Mouse (Mus musculus) colon, adult 2 months (tissue): ENCODE results near the gene Ptgr2. TPM values are rescaled to one million over a fixed set of nuclear protein-coding genes. Genes with fewer than 3 reads are reported as not detected.

Experiments
- polyA plus RNA-seq: library from polyadenylated mRNA; depleted of rRNA; stranded (reverse); fragments of >200 nt; gene quantifications from 2 replicates; pipeline ENCODE4 v1.2.3, GENCODE M21; 2012; rRNA removed

The Ptgr2 gene
- 6.3 and 7.1 TPM in 2 replicates for polyA plus RNA-seq

GRCm38 (mm10) chr12:84284885-84285592 lies at the start of gene Ptgr2:
TSS of gene Ptgr2 (plus strand) at chr12:84285232.

GRCm38 (mm10) chr12:84316721-84317621 lies 31.9 kb downstream of the Ptgr2 start, which contains the start of gene Zfp410:
TSS of gene Zfp410 (plus strand) at chr12:84316852.

GRCm38 (mm10) chr12:84361555-84362489 lies 76.8 kb downstream of the Ptgr2 start, which contains the start of the genes Coq6 and Fam161b:
TSS of gene Coq6 (plus strand) at chr12:84361657.
TSS of gene Fam161b (minus strand) at chr12:84361833.

Other genes starting within 250 kb of the Ptgr2 start
- 6.1 and 10.8 TPM in 2 replicates for gene Acot4, start 246.9 kb upstream of the Ptgr2 start, polyA plus RNA-seq
- gene Gm49366, start 246.3 kb upstream of the Ptgr2 start, polyA plus RNA-seq: not detected in 2 replicates
- gene Acot3, start 233.1 kb upstream of the Ptgr2 start, polyA plus RNA-seq: not detected in 2 replicates
- gene Acot5, start 215.9 kb upstream of the Ptgr2 start, polyA plus RNA-seq: 0.30 and 0.39 TPM in 2 replicates
- 3.1 and 3.2 TPM in 2 replicates for gene Acot6, start 184.6 kb upstream of the Ptgr2 start, polyA plus RNA-seq
- 0.97 and 1.4 TPM in 2 replicates for gene Dnal1, start 170.9 kb upstream of the Ptgr2 start, polyA plus RNA-seq
- 0.17 and 0.23 TPM in 2 replicates for gene Pnma1, start 136.7 kb upstream of the Ptgr2 start, polyA plus RNA-seq
- 16.2 and 18.4 TPM in 2 replicates for gene Elmsan1, start 66.4 kb upstream of the Ptgr2 start, polyA plus RNA-seq
- gene Zfp410, start 31.6 kb downstream of the Ptgr2 start, polyA plus RNA-seq: 12.9 and 14.4 TPM in 2 replicates
- gene Coq6, start 76.4 kb downstream of the Ptgr2 start, polyA plus RNA-seq: 36.0 and 42.9 TPM in 2 replicates
- gene Fam161b, start 76.6 kb downstream of the Ptgr2 start, polyA plus RNA-seq: 0.92 and 1.4 TPM in 2 replicates
- 26.7 and 27.6 TPM in 2 replicates for gene Entpd5, start 123.8 kb downstream of the Ptgr2 start, polyA plus RNA-seq
- 0.08 TPM in 1 of 2 replicates, not detected in the other for gene Bbof1, start 123.8 kb downstream of the Ptgr2 start, polyA plus RNA-seq
- 3.1 and 3.3 TPM in 2 replicates for gene Rnf113a2, start 132.0 kb downstream of the Ptgr2 start, polyA plus RNA-seq
- 5.4 and 5.7 TPM in 2 replicates for gene Aldh6a1, start 165.8 kb downstream of the Ptgr2 start, polyA plus RNA-seq
- gene Lin52, start 166.2 kb downstream of the Ptgr2 start, polyA plus RNA-seq: 4.9 TPM in 2 replicates